33 mouse cellular contexts compared by ENCODE assay signal in the genomic region with DNA sequence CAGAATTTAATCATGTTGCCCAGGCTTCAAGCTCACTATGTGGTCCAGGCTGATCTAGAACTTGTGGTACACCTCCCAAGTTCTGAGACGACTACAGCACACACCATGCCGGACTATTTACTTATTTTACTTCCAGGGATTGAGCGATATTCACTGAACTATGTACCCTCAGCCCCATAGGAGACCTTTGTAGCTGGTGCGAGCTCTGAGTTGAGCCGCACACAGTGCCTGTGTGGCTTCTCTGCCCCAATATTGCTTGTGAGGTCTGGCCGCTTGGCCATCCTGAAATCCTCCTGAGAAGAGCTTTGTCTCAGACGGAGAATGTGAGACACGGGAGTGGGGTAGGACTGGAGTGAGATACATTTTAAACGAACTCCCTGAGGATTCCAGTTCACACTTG. TPM values are rescaled to one million over a fixed set of nuclear protein-coding genes. Genes with fewer than 3 reads are reported as not detected.
A peak's percentile ranks its signal among the peaks of the same experiment; 100 is the strongest.
DNase-seq lines count a peak whose midpoint lies in the region; ATAC-seq lines count a peak whose summit lies in the region.
"Had no signal": no experiment of that assay in that cellular context is flagged by ENCODE, and none has a peak within 500 bp of the region (broad histone marks: within the 10 kb centered on the region; RNA-seq: fewer than 3 reads in every experiment).

No protein-coding gene starts in this region.

- no peak for ATAC-seq in forebrain, embryonic 16.5 days
- ATAC-seq in heart, embryonic 12.5 days (ENCODE audit: insufficient number of reproducible peaks, low FRiP score), result no peak
- ATAC-seq in midbrain, embryonic 16.5 days, result no peak
- ATAC-seq: inflammation-experienced regulatory T-cells, adult 6 months had no signal

- H3K36me3 ChIP-seq in forebrain, embryonic 10.5 days (replicated peaks), result no peaks in the 10 kb centered on the region
- H3K36me3 ChIP-seq in forebrain, embryonic 16.5 days (ENCODE audit: control insufficient read depth, insufficient read depth), result no peaks in the 10 kb centered on the region
- no peaks in the 10 kb centered on the region for H3K36me3 ChIP-seq in heart, embryonic 12.5 days
- no peaks in the 10 kb centered on the region for H3K36me3 ChIP-seq in midbrain, embryonic 10.5 days
- no peaks in the 10 kb centered on the region for H3K36me3 ChIP-seq in midbrain, embryonic 16.5 days (ENCODE audit: control insufficient read depth, insufficient read depth, low read length)
- H3K36me3 ChIP-seq: embryonic facial prominence, embryonic 15.5 days; G1E; hindbrain, embryonic 15.5 days had no signal

- WGBS in forebrain, embryonic 10.5 days, result 9% methylated on average over 9 of the region's 9 CpGs
- 39% methylated on average over 9 of the region's 9 CpGs for whole genome bisulfite sequencing in forebrain, embryonic 16.5 days
- WGBS in heart, embryonic 12.5 days, result 10% methylated on average over 9 of the region's 9 CpGs
- 8% methylated on average over 9 of the region's 9 CpGs for WGBS in midbrain, embryonic 10.5 days
- WGBS in midbrain, embryonic 16.5 days, result 26% methylated on average over 9 of the region's 9 CpGs

- no peak overlapping the region for H3K9ac ChIP-seq in forebrain, embryonic 16.5 days (replicated peaks; ENCODE audit: low read depth, low read length)
- no peak overlapping the region for H3K9ac ChIP-seq in heart, embryonic 12.5 days
- no peak overlapping the region for H3K9ac ChIP-seq in midbrain, embryonic 16.5 days (ENCODE audit: low read depth, low read length)
- H3K9ac ChIP-seq: embryonic facial prominence, embryonic 15.5 days; liver, embryonic 14.5 days had no signal

- H3K4me1 ChIP-seq in forebrain, embryonic 10.5 days, result peaks cover 56% of the 10 kb centered on the region
- peaks cover 12% of the 10 kb centered on the region for H3K4me1 ChIP-seq in forebrain, embryonic 16.5 days (replicated peaks; ENCODE audit: control insufficient read depth, insufficient read depth, low read length)
- peaks cover 10% of the 10 kb centered on the region; the same call in 1 of the 2 replicates for H3K4me1 ChIP-seq in heart, embryonic 12.5 days (replicated peaks)
- peaks cover 45% of the 10 kb centered on the region for H3K4me1 ChIP-seq in midbrain, embryonic 10.5 days
- H3K4me1 ChIP-seq in midbrain, embryonic 16.5 days (ENCODE audit: control insufficient read depth, insufficient read depth, low read length), result peaks cover 9% of the 10 kb centered on the region

- H3K27ac ChIP-seq in forebrain, embryonic 10.5 days, result peak overlapping the region; percentile 86
- H3K27ac ChIP-seq in forebrain, embryonic 16.5 days (ENCODE audit: low read length), result no peak overlapping the region
- no peak overlapping the region for H3K27ac ChIP-seq in heart, embryonic 12.5 days (ENCODE audit: poor library complexity, severe bottlenecking)
- H3K27ac ChIP-seq in midbrain, embryonic 10.5 days (replicated peaks), result peak overlapping the region; percentile 28; the same call in 1 of the 2 replicates
- H3K27ac ChIP-seq in midbrain, embryonic 16.5 days (ENCODE audit: low read length), result no peak overlapping the region
- H3K27ac ChIP-seq: embryonic facial prominence, embryonic 15.5 days; heart, adult 2 months; hindbrain, embryonic 15.5 days; liver, embryonic 14.5 days; macrophage had no signal

- H3K27me3 ChIP-seq in forebrain, embryonic 10.5 days (ENCODE audit: poor library complexity, severe bottlenecking), result peaks cover 99% of the 10 kb centered on the region
- H3K27me3 ChIP-seq in forebrain, embryonic 16.5 days (replicated peaks; ENCODE audit: control insufficient read depth, insufficient read depth, low read length), result peaks cover 4% of the 10 kb centered on the region; the same call in 1 of the 2 replicates
- peaks cover 89% of the 10 kb centered on the region for H3K27me3 ChIP-seq in heart, embryonic 12.5 days (replicated peaks)
- H3K27me3 ChIP-seq in midbrain, embryonic 10.5 days (ENCODE audit: low read depth, poor library complexity, severe bottlenecking), result peaks cover 100% of the 10 kb centered on the region
- peaks cover 31% of the 10 kb centered on the region for H3K27me3 ChIP-seq in midbrain, embryonic 16.5 days (ENCODE audit: control insufficient read depth, insufficient read depth, low read depth, low read length)
- H3K27me3 ChIP-seq: Patski had no signal

- intact Hi-C loops in heart, postnatal 25 days (cut with DNase I), result no loop called here

- no peak overlapping the region for H3K4me3 ChIP-seq in forebrain, embryonic 10.5 days
- no peak overlapping the region for H3K4me3 ChIP-seq in forebrain, embryonic 16.5 days (replicated peaks; ENCODE audit: low read length)
- no peak overlapping the region for H3K4me3 ChIP-seq in heart, embryonic 12.5 days
- no peak overlapping the region for H3K4me3 ChIP-seq in midbrain, embryonic 10.5 days
- no peak overlapping the region for H3K4me3 ChIP-seq in midbrain, embryonic 16.5 days (ENCODE audit: low read depth, low read length)
- H3K4me3 ChIP-seq: heart, adult 2 months had no signal

- H3K4me2 ChIP-seq in forebrain, embryonic 16.5 days (ENCODE audit: low read length), result no peak overlapping the region
- H3K4me2 ChIP-seq in heart, embryonic 12.5 days, result peak overlapping the region; percentile 28; the same call in 1 of the 2 replicates
- H3K4me2 ChIP-seq in midbrain, embryonic 16.5 days (ENCODE audit: low read length), result no peak overlapping the region

- DNase-seq in forebrain, embryonic 10.5 days (ENCODE audit: extremely low spot score, low spot score), result no peak
- DNase-seq in heart, postnatal 25 days (ENCODE audit: low spot score), result no peak
- no peak for DNase-seq in midbrain, embryonic 10.5 days (ENCODE audit: low spot score)
- peak; percentile 17 for DNase-seq in embryo, embryonic 9.5 days (ENCODE audit: extremely low spot score)
- no peak for DNase-seq in frontal cortex, adult 2 months (ENCODE audit: extremely low spot score in 1 of 2, low spot score in 1 of 2)
- DNase-seq: cerebellum, adult 8-10 months; heart, adult 2 months; kidney, adult 11 months; kidney, postnatal 25 days; liver; lung, adult 2 months; thymus, postnatal 14 days had no signal

- H3K9me3 ChIP-seq in forebrain, embryonic 10.5 days, result peaks cover 3% of the 10 kb centered on the region; the same call in 1 of the 2 replicates
- no peaks in the 10 kb centered on the region for H3K9me3 ChIP-seq in forebrain, embryonic 16.5 days (ENCODE audit: control insufficient read depth, low read length)
- peaks cover 3% of the 10 kb centered on the region; the same call in 1 of the 2 replicates for H3K9me3 ChIP-seq in heart, embryonic 12.5 days (replicated peaks)
- H3K9me3 ChIP-seq in midbrain, embryonic 10.5 days (replicated peaks), result peaks cover 3% of the 10 kb centered on the region; the same call in 1 of the 2 replicates
- no peaks in the 10 kb centered on the region for H3K9me3 ChIP-seq in midbrain, embryonic 16.5 days (replicated peaks; ENCODE audit: control insufficient read depth, low read length, poor library complexity, severe bottlenecking)
- H3K9me3 ChIP-seq: embryonic facial prominence, embryonic 15.5 days; G1E had no signal

RNA-seq across cellular contexts. Expression of gene Ostm1, which starts 31.1 kb away (rescaled TPM):
- 44.2 and 44.7 TPM in 2 replicates for polyA plus RNA-seq in forebrain, embryonic 10.5 days (2016; fragmentation: Nextera tagmentation; extraction: Ambion mirVana)
- 44.9 and 49.3 TPM in 2 replicates for polyA plus RNA-seq in forebrain, embryonic 16.5 days (2015; fragmentation: Nextera tagmentation; extraction: Ambion mirVana)
- polyA plus RNA-seq in heart, embryonic 12.5 days (2016; fragmentation: Nextera tagmentation; extraction: Ambion mirVana), result 28.5 and 28.6 TPM in 2 replicates
- total RNA-seq in heart, postnatal 25 days (2021), result 10 to 100 TPM; 16.0 to 16.6 TPM
- 22.8 and 26.7 TPM in 2 replicates for polyA plus RNA-seq in midbrain, embryonic 10.5 days (2016; fragmentation: Nextera tagmentation; extraction: Ambion mirVana)
- polyA plus RNA-seq in midbrain, embryonic 16.5 days (2015; fragmentation: Nextera tagmentation; extraction: Ambion mirVana), result 39.9 and 43.7 TPM in 2 replicates
- 42.6 and 45.7 TPM in 2 replicates for polyA plus RNA-seq in frontal cortex, adult 2 months (2012; rRNA removed)

RNA-seq across cellular contexts. Expression of gene Nr2e1, which starts 31.3 kb away (rescaled TPM):
- 80.9 and 87.7 TPM in 2 replicates for polyA plus RNA-seq in forebrain, embryonic 10.5 days (2016; fragmentation: Nextera tagmentation; extraction: Ambion mirVana)
- 31.2 and 33.8 TPM in 2 replicates for polyA plus RNA-seq in forebrain, embryonic 16.5 days (2015; fragmentation: Nextera tagmentation; extraction: Ambion mirVana)
- polyA plus RNA-seq in heart, embryonic 12.5 days (2016; fragmentation: Nextera tagmentation; extraction: Ambion mirVana), result 0.08 TPM in 1 of 2 replicates, not detected in the other
- total RNA-seq in heart, postnatal 25 days (2021), result not detected
- polyA plus RNA-seq in midbrain, embryonic 10.5 days (2016; fragmentation: Nextera tagmentation; extraction: Ambion mirVana), result 25.3 and 26.3 TPM in 2 replicates
- polyA plus RNA-seq in midbrain, embryonic 16.5 days (2015; fragmentation: Nextera tagmentation; extraction: Ambion mirVana), result 5.2 and 5.6 TPM in 2 replicates
- polyA plus RNA-seq in frontal cortex, adult 2 months (2012; rRNA removed), result 13.8 and 14.4 TPM in 2 replicates
- total RNA-seq: adrenal gland, postnatal 10 days; G1E; gastrocnemius, adult 8-10 months; gastrocnemius, postnatal 4 days; heart, adult 2 months; megakaryocyte-erythroid progenitor cell, adult 5-6 weeks had no signal
- polyA plus RNA-seq: G1E; heart, adult 2 months; heart, postnatal 0 days; inflammation-experienced regulatory T-cells, adult 6 months; kidney, embryonic 14.5 days; limb, embryonic 11.5 days; liver, embryonic 14.5 days; lung, adult 2 months; macrophage; neural tube, embryonic 14.5 days; Patski; small intestine, adult 2 months; stomach, embryonic 14.5 days; urinary bladder, adult 2 months had no signal

Comparison
In these comparisons a context has a peak if more than half of its experiments do, and no peak if none do; other contexts are left out.
1. H3K27ac ChIP-seq: peak in forebrain, embryonic 10.5 days (single experiment) and midbrain, embryonic 10.5 days (single experiment); none in forebrain, embryonic 16.5 days (single experiment), heart, embryonic 12.5 days (single experiment) and midbrain, embryonic 16.5 days (single experiment).